Mouse (Mus musculus) liver, adult 2 months (tissue): ENCODE measurements around the gene Dcaf17.

Experiments
- CTCF ChIP-seq: fragments of 200-500 bp; IDR thresholded peaks from 2 replicates; pipeline ENCODE4 v1.5.1; 2011; ENCODE audit warnings: low read depth, low read length, control low read depth
- POLR2A ChIP-seq: fragments of 200-500 bp; IDR thresholded peaks from 2 replicates; pipeline ENCODE4 v1.6.1; 2011; ENCODE audit warnings: low read length, control low read depth; ENCODE audit not compliant: insufficient read depth; ENCODE audit errors: extremely low read depth

DNA sequence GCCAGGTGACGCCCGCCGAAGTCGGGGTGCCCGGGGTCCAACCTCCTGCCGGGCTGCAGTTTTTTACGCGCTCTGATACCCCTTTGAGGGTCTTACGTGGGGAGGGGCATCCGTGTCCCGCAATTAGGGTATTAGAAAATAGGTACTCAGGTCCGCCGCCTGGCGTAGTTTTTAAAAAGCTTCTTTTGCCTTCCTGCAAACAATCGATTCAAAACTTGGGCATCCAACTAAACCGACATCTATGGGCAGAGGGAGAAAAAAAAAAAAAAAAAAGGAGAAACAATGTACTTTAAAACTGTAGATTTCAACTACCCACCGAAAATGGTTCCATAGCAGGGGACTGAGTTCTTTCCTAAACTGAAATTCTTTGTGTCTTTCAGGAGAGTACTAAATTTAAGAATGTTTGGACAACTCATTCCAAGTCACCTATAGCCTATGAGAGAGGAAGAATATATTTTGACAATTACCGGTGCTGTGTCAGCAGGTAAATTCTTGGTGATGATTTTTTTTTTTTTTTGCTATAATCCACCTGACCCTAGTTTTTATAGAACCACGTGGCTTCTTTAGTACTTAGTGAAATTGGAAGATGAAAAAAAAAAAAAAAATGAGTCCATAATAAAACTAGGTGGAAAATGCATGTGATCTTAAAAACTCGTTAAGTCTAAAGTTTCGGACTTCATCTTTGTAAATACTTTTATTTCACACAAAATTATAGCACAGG, 1.1 kb downstream of the Dcaf17 start:
- TF ChIP-seq POLR2A (no peak), CTCF (no peak)
